Mouse (Mus musculus) lung, adult 2 months (tissue): ENCODE data around the gene 2300002M23Rik.

ENCODE experiments used
- CTCF ChIP-seq: fragments of 200-500 bp; IDR thresholded peaks from 2 replicates; pipeline ENCODE4 v1.5.1; 2011; ENCODE audit warnings: mild to moderate bottlenecking, low read length, control low read depth; ENCODE audit not compliant: insufficient read depth
- POLR2A ChIP-seq: fragments of 200-500 bp; IDR thresholded peaks from 2 replicates; pipeline ENCODE4 v1.6.1; 2011; ENCODE audit warnings: low read depth, mild to moderate bottlenecking, control low read depth, low read length, borderline replicate concordance; ENCODE audit errors: extremely low read depth

GRCm38 (mm10) chr17:35592131-35592530 lies 24.9 kb downstream of the 2300002M23Rik start:
- no peak for TF ChIP-seq CTCF
- no peak for TF ChIP-seq POLR2A
